Mouse (Mus musculus) embryo, embryonic 9.5 days (tissue): ENCODE results near the gene Zfp174.

Source experiments
- DNase-seq: peaks from one replicate; pipeline ENCODE4 v3.0.0-alpha.2; 2017; ENCODE audit errors: extremely low spot score

Gene Zfp174

GRCm38 (mm10) chr16:3884201-3885064 is 37.4 kb downstream of the Zfp174 start, which contains the start of the genes Zfp597 and Gm20695:
Gene Zfp597, minus strand, starts transcription at chr16:3884561.
Gene Gm20695, plus strand, starts transcription at chr16:3884648.
- DNase-seq: peak; percentile 95

GRCm38 (mm10) chr16:3885065-3885670 is 38.1 kb downstream of the Zfp174 start:
- DNase-seq: no peak

GRCm38 (mm10) chr16:3891621-3892295 is 44.7 kb downstream of the Zfp174 start:
- DNase-seq: no peak

- no peak for DNase-seq
Observed at GRCm38 (mm10) chr16:3893739-3894138, 46.7 kb downstream of the Zfp174 start.

- no peak for DNase-seq
Observed at GRCm38 (mm10) chr16:3895173-3895792, 48.2 kb downstream of the Zfp174 start.

GRCm38 (mm10) chr16:3896046-3896445 is 49.0 kb downstream of the Zfp174 start:
- DNase-seq: no peak

- DNase-seq: no peak
Observed at GRCm38 (mm10) chr16:3896553-3896952, 49.5 kb downstream of the Zfp174 start.

- DNase-seq: no peak
Observed at GRCm38 (mm10) chr16:3907471-3907870, 60.4 kb downstream of the Zfp174 start.
